Mouse (Mus musculus): ENCODE data around the gene Tdrd12.

The Tdrd12 gene

GRCm38 (mm10) chr7:35447996-35448846, 89.3 kb downstream of the Tdrd12 start, which contains the start of gene Slc7a9:
Slc7a9 (plus strand) TSS chr7:35448796.
- no peak for DNase-seq (ENCODE audit: low spot score in 2 of 2)

GRCm38 (mm10) chr7:35447501-35447900, 90.0 kb downstream of the Tdrd12 start:
- DNase-seq (ENCODE audit: low spot score in 2 of 2) = no peak

- DNase-seq (ENCODE audit: low spot score in 2 of 2) = no peak
These were observed 102.3 kb downstream of the Tdrd12 start for GRCm38 (mm10) chr7:35435266-35435665.

- DNase-seq (ENCODE audit: low spot score in 2 of 2) = no peak
These were observed 109.4 kb downstream of the Tdrd12 start for GRCm38 (mm10) chr7:35428146-35428545.

- no peak for DNase-seq (ENCODE audit: low spot score in 2 of 2)
These were observed 114.5 kb downstream of the Tdrd12 start for GRCm38 (mm10) chr7:35423071-35423470.

Measured in frontal cortex, postnatal 14 days (tissue).